Mouse (Mus musculus) natural killer cell, adult 2 months (primary cell): ENCODE measurements around the gene Rgl2.
A peak's percentile ranks its signal among the peaks of the same experiment; 100 is the strongest.

Experiments used
- DNase-seq, 2 experiments: peaks; one replicate each; pipeline ENCODE4 v3.0.0; 2022; ENCODE audit warnings: low spot score in 2 of 2

Gene Rgl2

DNA sequence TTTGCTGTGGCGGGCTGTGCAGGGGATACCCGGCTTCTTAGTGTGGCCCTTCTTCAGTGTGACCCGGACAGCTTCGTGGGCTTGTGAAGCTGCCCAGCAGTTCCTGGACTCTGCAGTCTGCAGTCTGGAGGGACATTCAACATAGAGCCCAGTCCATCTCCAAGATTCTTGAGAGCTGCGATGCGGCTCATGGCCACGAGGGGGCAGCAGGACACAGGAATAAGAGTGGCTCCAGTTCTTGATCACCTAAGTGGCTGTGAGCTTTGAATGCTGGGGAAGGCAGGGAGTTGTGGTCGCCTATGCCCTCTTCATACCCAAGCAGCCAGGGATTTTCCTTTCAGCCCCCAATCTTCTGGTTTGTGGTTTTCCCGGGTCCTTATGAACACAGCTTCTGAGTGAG lies 39.1 kb downstream of the Rgl2 start:
- DNase-seq = peak; percentile 77 to 80

GRCm38 (mm10) chr17:33968927-33969326 lies 39.6 kb downstream of the Rgl2 start:
- DNase-seq = peak; percentile 69 to 73

DNA sequence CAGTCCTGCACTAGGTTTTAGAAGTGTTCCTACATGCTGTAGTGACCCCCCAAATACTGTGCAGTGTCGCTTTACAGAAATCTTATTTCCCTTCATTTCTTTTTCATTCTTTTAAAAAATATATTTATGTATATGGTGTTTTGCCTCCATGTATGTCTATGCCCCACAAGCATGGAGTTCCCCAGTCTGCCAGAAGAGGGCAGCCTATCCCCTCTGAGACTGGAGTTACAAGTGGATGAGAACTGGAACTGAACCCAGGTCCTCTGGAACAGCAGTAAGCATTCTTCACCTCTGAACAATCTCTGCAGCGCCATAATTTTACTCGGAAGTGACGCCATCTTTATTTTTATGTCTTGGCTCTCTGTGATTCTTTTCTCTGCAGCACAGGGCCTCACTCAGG lies 40.1 kb downstream of the Rgl2 start:
- DNase-seq = no peak

DNA sequence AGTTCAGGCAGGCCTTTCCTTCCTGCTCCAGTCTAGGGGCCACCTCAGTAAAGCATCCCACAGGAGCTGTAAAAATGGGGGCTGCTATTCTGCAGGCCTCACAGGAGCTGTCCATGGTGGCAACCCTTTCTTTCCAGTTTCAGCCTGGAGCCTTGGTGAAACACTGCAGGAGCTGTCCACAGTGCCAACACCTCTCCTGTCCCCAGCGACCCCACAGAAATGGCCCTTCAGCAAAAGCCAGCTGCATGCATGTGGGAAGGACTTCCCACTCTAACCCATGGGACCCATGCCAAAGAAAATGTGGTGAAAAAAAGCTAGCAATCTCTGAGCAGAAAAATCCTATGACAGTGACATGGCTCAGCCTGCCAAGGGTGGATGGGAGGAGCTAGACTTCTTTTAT lies 43.3 kb downstream of the Rgl2 start:
- DNase-seq = no peak

GRCm38 (mm10) chr17:33973572-33973971 lies 44.2 kb downstream of the Rgl2 start:
- no peak for DNase-seq

GRCm38 (mm10) chr17:33977861-33978557 lies 48.7 kb downstream of the Rgl2 start:
- peak; percentile 58 to 66 for DNase-seq

DNA sequence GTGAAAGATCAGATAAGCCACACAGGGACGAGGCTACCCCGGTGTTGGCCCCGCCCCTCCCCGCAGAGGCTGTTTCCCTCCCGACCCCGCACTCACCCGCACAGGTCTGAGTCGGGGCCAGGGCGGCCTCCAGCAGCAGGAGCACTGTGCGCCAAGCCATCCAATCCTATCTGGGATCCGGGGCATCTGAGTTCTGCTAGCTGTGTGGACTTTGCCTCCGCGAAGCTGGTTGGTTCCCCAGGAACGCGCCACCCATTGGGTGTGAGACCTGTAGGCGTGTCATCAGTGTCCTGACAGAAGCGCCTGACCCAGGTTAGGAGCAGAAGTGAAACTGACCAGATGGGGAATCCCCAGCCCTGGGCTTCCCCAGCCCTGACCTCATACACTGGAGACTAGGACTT lies 49.3 kb downstream of the Rgl2 start:
- DNase-seq = peak; percentile 95

GRCm38 (mm10) chr17:33979512-33980050 lies 50.2 kb downstream of the Rgl2 start:
- peak in 1 of 2 experiments; percentile 52 for DNase-seq

DNA sequence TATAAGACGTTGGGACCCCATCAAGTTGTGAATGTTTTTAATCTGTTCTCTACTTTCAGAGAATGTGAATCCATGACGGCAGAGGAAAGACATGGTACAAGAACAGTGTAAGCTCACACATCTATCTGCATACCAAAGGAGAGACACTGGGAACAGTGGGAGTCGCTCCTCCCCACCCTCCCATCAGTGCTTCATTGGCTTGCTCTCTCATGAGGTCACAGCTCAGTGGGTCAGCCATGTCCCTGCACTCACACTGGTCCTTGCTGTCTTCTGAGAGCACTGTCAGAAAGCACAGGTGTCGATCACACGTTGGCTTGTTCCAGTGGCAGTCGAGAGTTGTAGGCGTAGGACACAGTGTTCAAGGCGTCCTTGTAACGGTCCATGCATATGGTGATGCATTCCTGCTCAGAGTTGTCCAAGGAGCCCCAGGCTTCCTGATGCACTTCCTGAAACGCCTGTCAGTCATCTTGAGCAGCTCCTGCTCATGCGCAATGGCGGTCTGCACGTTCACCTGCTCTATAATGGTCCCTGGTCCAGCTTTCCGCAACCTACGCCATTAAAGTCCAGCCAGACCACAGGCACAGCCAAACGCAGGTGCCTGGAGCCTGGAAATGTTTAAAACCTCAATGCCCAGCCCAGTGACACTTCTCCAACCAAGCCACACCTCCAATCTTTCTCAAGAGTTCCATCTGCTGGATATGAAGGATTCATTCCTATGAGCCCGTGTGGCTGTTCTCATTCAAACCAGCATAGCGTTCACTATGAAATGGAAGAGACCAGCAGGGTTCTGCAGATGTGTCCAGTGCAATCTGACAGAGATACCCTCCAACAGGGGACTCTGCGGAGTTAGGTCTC lies 51.1 kb downstream of the Rgl2 start:
- no peak for DNase-seq

GRCm38 (mm10) chr17:33981192-33981909 lies 52.0 kb downstream of the Rgl2 start:
- peak; percentile 90 to 91 for DNase-seq

- DNase-seq = peak; percentile 72 to 77
Observed at GRCm38 (mm10) chr17:33982136-33982535, 52.8 kb downstream of the Rgl2 start.
